Mouse (Mus musculus): Measurements from ENCODE around the gene Blm.

Blm gene

GRCm38 (mm10) chr7:80439789-80440488 is 95.0 kb downstream of the Blm start:
- DNase-seq (ENCODE audit: low read depth): no peak

DNA sequence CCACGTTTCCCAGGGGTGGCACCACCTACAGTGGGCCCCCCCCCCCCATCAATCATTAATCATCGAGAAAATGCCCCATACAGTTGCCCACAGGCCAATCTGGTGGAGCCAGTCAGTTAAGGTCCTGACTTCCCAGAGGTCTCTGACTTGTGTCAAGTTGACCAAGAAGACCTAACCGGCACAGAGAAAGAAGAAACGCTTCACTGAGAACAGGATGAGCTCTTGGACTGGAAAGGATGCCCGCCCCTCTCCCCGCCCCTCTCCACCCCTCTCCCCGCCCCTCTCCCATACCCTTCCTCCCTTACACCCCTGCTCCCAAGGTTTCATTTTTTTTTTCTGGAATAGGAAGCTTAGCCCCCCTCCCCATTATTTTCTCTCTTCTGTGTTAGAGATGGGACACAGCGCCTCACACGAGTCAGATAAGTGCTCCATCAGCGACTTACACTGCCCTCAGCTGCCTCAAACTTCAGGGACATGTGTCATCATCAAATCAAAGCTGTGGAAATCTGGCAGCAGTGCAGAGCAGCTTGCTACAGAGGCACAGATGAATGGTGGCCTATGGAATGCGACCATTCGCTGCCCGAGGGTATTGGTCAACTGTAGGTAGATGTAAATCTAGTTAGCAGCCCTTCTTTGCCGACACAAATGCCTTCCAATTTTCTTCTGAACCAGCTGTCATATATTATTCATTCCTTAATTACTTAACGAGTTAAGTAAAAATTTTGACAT is 95.7 kb downstream of the Blm start:
- no peak for DNase-seq (ENCODE audit: low read depth)

DNA sequence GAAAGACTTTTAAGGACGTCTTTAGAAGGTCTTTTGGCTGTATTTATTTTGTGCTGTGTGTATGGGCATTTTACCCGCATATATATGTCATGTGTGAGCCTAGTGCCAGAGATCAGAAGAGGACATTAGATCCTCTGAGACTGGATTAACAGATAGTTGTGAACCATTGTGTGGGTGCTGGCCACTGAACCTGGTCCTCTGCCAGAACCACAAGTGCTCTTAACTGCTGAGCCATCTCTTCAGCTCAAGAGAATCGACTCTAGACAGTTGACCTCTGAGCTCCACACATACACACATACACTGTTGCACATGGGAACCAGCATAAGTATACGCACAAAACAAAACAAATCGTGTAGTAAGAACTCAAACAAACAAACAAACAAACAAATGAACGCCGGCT is 98.3 kb downstream of the Blm start:
- DNase-seq (ENCODE audit: low read depth): no peak

GRCm38 (mm10) chr7:80435594-80435993 is 99.3 kb downstream of the Blm start:
- DNase-seq (ENCODE audit: low read depth): no peak

- no peak for DNase-seq (ENCODE audit: low read depth)
Observed at GRCm38 (mm10) chr7:80429661-80430060, 105.3 kb downstream of the Blm start.

GRCm38 (mm10) chr7:80427730-80428129 is 107.2 kb downstream of the Blm start:
- DNase-seq (ENCODE audit: low read depth): no peak

DNA sequence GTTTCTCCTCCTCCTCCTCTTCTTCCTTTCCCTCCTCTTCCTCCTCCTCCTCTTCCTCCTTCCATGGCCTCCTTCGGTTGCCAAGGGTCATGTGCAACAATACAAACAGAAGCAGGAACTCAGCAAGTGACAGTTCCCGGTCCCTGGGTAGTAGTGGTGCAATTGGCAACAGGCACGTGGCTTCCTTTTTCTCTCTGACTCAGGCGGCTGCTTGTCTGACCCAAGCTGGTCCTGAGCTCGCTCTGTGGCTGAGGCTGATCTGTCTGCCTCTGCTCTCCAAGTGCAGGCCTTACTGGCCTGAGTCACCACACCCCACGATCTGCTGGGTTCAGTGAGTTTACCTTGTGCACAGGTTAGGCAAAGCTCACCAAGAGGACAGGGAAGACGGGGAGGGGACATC is 108.6 kb downstream of the Blm start:
- DNase-seq (ENCODE audit: low read depth): no peak

DNA sequence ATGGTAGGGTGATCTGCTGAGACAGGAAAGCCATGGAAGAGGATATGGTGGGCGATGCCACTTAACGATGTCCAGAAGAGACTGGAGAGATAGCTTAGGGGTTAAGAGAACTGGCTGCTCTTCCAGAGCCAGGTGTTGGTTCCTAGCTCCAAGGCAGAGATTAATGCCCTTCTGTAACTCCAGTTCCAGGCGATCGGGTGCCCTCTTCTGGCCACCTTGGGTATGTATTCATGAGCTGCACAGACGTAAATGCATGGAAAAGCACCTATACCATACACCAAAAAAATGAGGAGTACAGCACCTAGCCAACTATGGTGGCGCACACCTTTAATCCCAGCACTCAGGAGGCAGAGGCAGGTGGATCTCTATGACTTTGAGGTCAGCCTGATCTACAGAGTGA is 110.2 kb downstream of the Blm start:
- DNase-seq (ENCODE audit: low read depth): peak; percentile 45

DNA sequence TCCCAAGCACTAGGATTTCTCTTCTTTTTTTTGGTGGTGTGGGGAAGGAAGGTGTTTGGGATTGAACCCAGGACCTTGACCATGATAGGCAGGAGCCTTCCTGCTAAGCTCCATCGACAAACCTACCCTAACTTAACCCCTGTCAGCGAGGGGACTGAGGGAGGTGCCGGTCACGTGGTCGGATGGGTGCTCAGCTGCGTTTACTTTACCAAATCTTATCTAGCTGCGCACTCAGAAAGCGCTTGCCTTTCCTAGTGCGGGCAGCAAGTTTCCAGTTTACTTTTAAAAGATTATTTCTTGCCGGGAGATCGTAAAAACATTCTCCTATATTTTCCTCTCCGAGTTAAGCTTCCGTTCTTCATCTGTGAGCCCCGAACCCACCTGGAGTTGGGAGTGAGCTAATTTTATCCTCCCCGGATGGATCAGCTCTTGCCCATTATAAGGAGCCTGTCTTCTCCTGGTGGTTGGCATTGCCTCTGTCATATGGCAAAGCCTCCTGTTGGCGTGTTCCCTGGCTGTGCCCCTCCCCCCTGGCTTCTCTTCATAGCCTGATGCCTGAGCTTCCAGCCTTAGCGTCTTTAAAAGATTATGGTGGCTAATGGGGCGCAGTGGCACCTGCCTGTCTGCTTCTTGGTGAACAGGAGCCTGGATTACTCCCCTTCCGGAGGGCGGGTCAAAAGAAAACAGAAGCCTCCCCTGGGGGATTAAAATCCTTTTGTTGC is 112.0 kb downstream of the Blm start:
- DNase-seq (ENCODE audit: low read depth): no peak

GRCm38 (mm10) chr7:80421576-80421975 is 113.3 kb downstream of the Blm start:
- DNase-seq (ENCODE audit: low read depth): peak; percentile 33

DNA sequence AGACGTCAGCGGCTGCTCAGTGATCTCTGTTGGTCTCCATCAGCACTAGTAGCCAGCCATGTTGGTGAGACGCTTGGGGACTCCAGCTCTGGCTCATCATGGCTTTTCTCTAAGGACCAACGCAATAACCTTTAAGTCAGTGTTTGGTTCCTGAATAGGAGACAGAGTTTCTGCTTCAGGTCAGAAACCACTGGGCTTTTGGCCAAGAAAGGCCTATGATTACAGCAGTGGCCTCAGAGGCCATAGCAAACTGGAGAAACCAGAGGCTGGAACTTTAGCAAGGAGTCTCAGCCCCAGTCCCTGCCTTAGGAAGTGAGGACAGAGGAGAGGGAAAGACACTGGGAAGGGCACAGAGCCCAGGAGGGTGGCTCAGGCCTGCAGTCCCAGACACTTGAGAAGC is 114.3 kb downstream of the Blm start:
- no peak for DNase-seq (ENCODE audit: low read depth)

GRCm38 (mm10) chr7:80419278-80419677 is 115.6 kb downstream of the Blm start:
- no peak for DNase-seq (ENCODE audit: low read depth)

DNA sequence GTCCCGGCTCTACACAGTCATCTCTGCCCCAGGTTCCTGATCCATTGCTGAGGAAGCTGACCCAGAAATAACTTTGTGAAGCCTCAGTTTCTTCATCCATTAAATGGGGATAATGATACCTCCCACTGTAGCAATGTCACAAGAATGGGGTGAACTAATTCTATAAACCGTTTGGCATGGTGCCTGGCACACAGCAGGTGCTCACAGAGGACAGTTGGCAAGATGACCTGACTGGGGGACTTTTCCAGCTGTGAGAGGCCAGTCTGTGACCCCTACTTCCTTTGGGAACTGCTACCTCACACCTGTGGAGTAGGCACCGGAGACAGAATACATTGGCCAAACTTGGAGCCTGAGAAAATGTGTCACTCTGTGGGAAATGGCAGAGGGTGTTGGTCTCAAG is 116.9 kb downstream of the Blm start:
- no peak for DNase-seq (ENCODE audit: low read depth)

- no peak for DNase-seq (ENCODE audit: low read depth)
Observed at GRCm38 (mm10) chr7:80417601-80418000, 117.3 kb downstream of the Blm start.

DNA sequence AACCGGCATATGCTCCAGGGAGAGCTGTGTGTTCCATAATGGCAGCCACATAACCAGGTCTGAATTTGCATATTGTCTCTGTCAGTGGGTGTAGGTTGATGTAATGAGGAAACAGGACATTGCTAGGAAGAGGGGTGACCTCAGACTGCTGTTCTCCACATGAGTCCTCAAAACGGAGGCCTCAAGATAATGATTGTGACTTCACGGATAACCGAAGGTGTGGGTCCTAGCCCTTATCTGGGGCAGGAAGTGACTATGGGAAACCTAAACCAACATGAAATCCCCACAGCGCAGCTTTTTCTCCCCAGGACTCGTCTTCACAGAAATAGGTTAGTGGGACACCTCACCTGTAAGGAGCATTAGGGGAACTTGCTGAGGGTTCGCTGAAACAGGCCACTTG is 118.0 kb downstream of the Blm start:
- peak; percentile 31 for DNase-seq (ENCODE audit: low read depth)

- DNase-seq (ENCODE audit: low read depth): peak; percentile 39
Observed at GRCm38 (mm10) chr7:80414303-80414855, 120.5 kb downstream of the Blm start.

- no peak for DNase-seq (ENCODE audit: low read depth)
Observed at GRCm38 (mm10) chr7:80413512-80414302, 121.2 kb downstream of the Blm start.

GRCm38 (mm10) chr7:80412781-80413180 is 122.1 kb downstream of the Blm start:
- no peak for DNase-seq (ENCODE audit: low read depth)

GRCm38 (mm10) chr7:80412279-80412678 is 122.6 kb downstream of the Blm start:
- no peak for DNase-seq (ENCODE audit: low read depth)

- DNase-seq (ENCODE audit: low read depth): no peak
Observed at GRCm38 (mm10) chr7:80410380-80410779, 124.5 kb downstream of the Blm start.

GRCm38 (mm10) chr7:80407712-80408111 is 127.2 kb downstream of the Blm start:
- no peak for DNase-seq (ENCODE audit: low read depth)

- no peak for DNase-seq (ENCODE audit: low read depth)
Observed at GRCm38 (mm10) chr7:80406186-80406585, 128.7 kb downstream of the Blm start.

Measured in naive thymus-derived CD4-positive, alpha-beta T cell, adult 2 months (primary cell).